Mouse (Mus musculus) natural killer cell, adult 2 months (primary cell): Measurements from ENCODE around the gene Gm15557.

Source experiments
- DNase-seq, 2 experiments: peaks; one replicate each; pipeline ENCODE4 v3.0.0; 2022; ENCODE audit warnings: low spot score in 2 of 2

The Gm15557 gene

GRCm38 (mm10) chr2:155952006-155952405, 11.5 kb downstream of the Gm15557 start:
- DNase-seq = no peak

- peak; percentile 90 for DNase-seq
These were observed 15.9 kb downstream of the Gm15557 start, which contains the start of gene Cep250 for GRCm38 (mm10) chr2:155956134-155957059. Gene Cep250, plus strand, starts transcription at chr2:155956458.

GRCm38 (mm10) chr2:155959981-155960380, 19.5 kb downstream of the Gm15557 start:
- no peak for DNase-seq

- DNase-seq = no peak
These were observed 21.3 kb downstream of the Gm15557 start for GRCm38 (mm10) chr2:155961862-155962261.

- DNase-seq = no peak
These were observed 22.5 kb downstream of the Gm15557 start for GRCm38 (mm10) chr2:155962991-155963390.

GRCm38 (mm10) chr2:155973348-155973747, 32.8 kb downstream of the Gm15557 start:
- DNase-seq = no peak

GRCm38 (mm10) chr2:155974087-155974731, 33.7 kb downstream of the Gm15557 start:
- no peak for DNase-seq

- peak; percentile 76 to 79 for DNase-seq
These were observed 38.9 kb downstream of the Gm15557 start for GRCm38 (mm10) chr2:155979328-155979991.

GRCm38 (mm10) chr2:155985776-155986175, 45.2 kb downstream of the Gm15557 start:
- DNase-seq = no peak

GRCm38 (mm10) chr2:155987131-155987530, 46.6 kb downstream of the Gm15557 start:
- DNase-seq = no peak

GRCm38 (mm10) chr2:155989085-155989484, 48.6 kb downstream of the Gm15557 start:
- DNase-seq = no peak

GRCm38 (mm10) chr2:155991151-155991550, 50.6 kb downstream of the Gm15557 start:
- DNase-seq = no peak

GRCm38 (mm10) chr2:155991863-155992321, 51.4 kb downstream of the Gm15557 start:
- DNase-seq = no peak
